Mouse (Mus musculus) CH12.LX (cell line): Measurements from ENCODE around the gene Macrod1. TPM values are rescaled to one million over a fixed set of nuclear protein-coding genes. Genes with fewer than 3 reads are reported as not detected.

Source experiments
- DNase-seq: peaks from one replicate; pipeline ENCODE4 v3.0.0-alpha.2; 2013; ENCODE audit errors: extremely low read depth
- H3K27ac ChIP-seq: 2 replicates; pipeline ENCODE4 v1.5.1; 2012; ENCODE audit warnings: low read depth, mild to moderate bottlenecking, control low read depth, moderate library complexity; ENCODE audit not compliant: insufficient read depth
- H3K27me3 ChIP-seq: replicated peaks from 2 replicates; pipeline ENCODE3; 2012; ENCODE audit warnings: inconsistent platforms
- H3K36me3 ChIP-seq, 2 experiments: replicated peaks in 1 of 2; 2 replicates each; pipeline versions ENCODE3 to v1.6.1; 2012; ENCODE audit warnings: inconsistent platforms in 1 of 2, low read length in 1 of 2, mild to moderate bottlenecking in 1 of 2, mixed read lengths in 1 of 2, moderate library complexity in 1 of 2; ENCODE audit not compliant: control insufficient read depth in 1 of 2, insufficient read depth in 1 of 2
- H3K4me1 ChIP-seq, 2 experiments: 2 replicates each; pipeline ENCODE4 v1.6.1; 2012; ENCODE audit warnings: inconsistent platforms in 1 of 2, moderate library complexity in 1 of 2; ENCODE audit not compliant: insufficient read depth in 2 of 2, control insufficient read depth in 1 of 2
- H3K4me2 ChIP-seq: 2 replicates; pipeline ENCODE4 v1.6.1; 2012; ENCODE audit warnings: low read depth, mild to moderate bottlenecking, control low read depth; ENCODE audit not compliant: poor library complexity, insufficient read depth, severe bottlenecking
- H3K4me3 ChIP-seq, 3 experiments: fragments of 150-350 bp in 1 of 3; sonication (generic) in 1 of 3; replicated peaks in 1 of 3; 2 replicates each; pipeline versions ENCODE3 to v1.5.1; 2011 to 2012; ENCODE audit warnings: low read depth in 2 of 3, low read length in 2 of 3, mild to moderate bottlenecking in 2 of 3, moderate library complexity in 2 of 3, control low read depth in 1 of 3, improper control_type of control experiment in 1 of 3, inconsistent platforms in 1 of 3, mixed read lengths in 1 of 3; ENCODE audit not compliant: poor library complexity in 1 of 3
- H3K79me2 ChIP-seq: replicated peaks from 2 replicates; pipeline ENCODE4 v1.6.1; 2012; ENCODE audit warnings: mild to moderate bottlenecking, moderate library complexity; ENCODE audit not compliant: control insufficient read depth, poor library complexity, insufficient read depth, severe bottlenecking; ENCODE audit errors: extremely low read depth
- H3K9ac ChIP-seq: 2 replicates; pipeline ENCODE4 v1.6.1; 2012; ENCODE audit warnings: low read depth, mild to moderate bottlenecking, control low read depth, moderate library complexity; ENCODE audit not compliant: insufficient read depth
- H3K9me3 ChIP-seq: replicated peaks from 2 replicates; pipeline ENCODE3; 2012; ENCODE audit warnings: low read length, inconsistent platforms, mixed read lengths
- BHLHE40 ChIP-seq: IDR thresholded peaks from 2 replicates; pipeline ENCODE4 v1.6.1; 2011; ENCODE audit warnings: mild to moderate bottlenecking, low read depth, low read length, improper control_type of control experiment
- CHD2 ChIP-seq: IDR thresholded peaks from 2 replicates; pipeline ENCODE4 v1.6.1; 2011; ENCODE audit warnings: low read length, improper control_type of control experiment
- ELF1 ChIP-seq: IDR thresholded peaks from 2 replicates; pipeline ENCODE4 v1.6.1; 2014; ENCODE audit warnings: low read depth, mild to moderate bottlenecking, inconsistent platforms, low read length, improper control_type of control experiment
- EP300 ChIP-seq: IDR thresholded peaks from 2 replicates; pipeline ENCODE4 v1.6.1; 2011; ENCODE audit warnings: low read length, improper control_type of control experiment
- GABPA ChIP-seq: IDR thresholded peaks from 2 replicates; pipeline ENCODE4 v1.6.1; 2012; ENCODE audit warnings: low read depth, low read length, improper control_type of control experiment, inconsistent platforms; ENCODE audit not compliant: insufficient replicate concordance
- HCFC1 ChIP-seq: IDR thresholded peaks from 2 replicates; pipeline ENCODE4 v1.6.1; 2012; ENCODE audit warnings: low read depth, mild to moderate bottlenecking, inconsistent platforms, low read length, improper control_type of control experiment
- IRF4 ChIP-seq: IDR thresholded peaks from 2 replicates; pipeline ENCODE4 v1.6.1; 2014; ENCODE audit warnings: low read depth, mild to moderate bottlenecking, inconsistent platforms, low read length, improper control_type of control experiment
- JUND ChIP-seq: conservative IDR thresholded peaks from 2 replicates; pipeline ENCODE4 v1.6.1; 2011; ENCODE audit warnings: low read depth, low read length, improper control_type of control experiment
- KAT2A ChIP-seq: IDR thresholded peaks from 2 replicates; pipeline ENCODE4 v1.6.1; 2012; ENCODE audit warnings: low read length, improper control_type of control experiment, inconsistent platforms; ENCODE audit not compliant: insufficient replicate concordance
- MAFK ChIP-seq: IDR thresholded peaks from 2 replicates; pipeline ENCODE4 v1.6.1; 2011; ENCODE audit warnings: low read length, improper control_type of control experiment; ENCODE audit not compliant: insufficient replicate concordance
- MAX ChIP-seq: IDR thresholded peaks from 2 replicates; pipeline ENCODE4 v1.6.1; 2011; ENCODE audit warnings: low read length, improper control_type of control experiment
- MAZ ChIP-seq: IDR thresholded peaks from 2 replicates; pipeline ENCODE4 v1.6.1; 2012; ENCODE audit warnings: low read depth, mild to moderate bottlenecking, inconsistent platforms, low read length, improper control_type of control experiment, moderate library complexity
- POLR2A ChIP-seq: IDR thresholded peaks from 2 replicates; pipeline ENCODE4 v1.6.1; 2011; ENCODE audit warnings: low read depth, mild to moderate bottlenecking, improper control_type of control experiment, low read length
- POLR2AphosphoS2 ChIP-seq: IDR thresholded peaks from 2 replicates; pipeline ENCODE4 v1.6.1; 2011; ENCODE audit warnings: low read depth, low read length, improper control_type of control experiment
- RAD21 ChIP-seq: IDR thresholded peaks from 2 replicates; pipeline ENCODE4 v1.6.1; 2011; ENCODE audit warnings: low read depth, mild to moderate bottlenecking, low read length, improper control_type of control experiment, moderate library complexity
- SIN3A ChIP-seq: IDR thresholded peaks from 2 replicates; pipeline ENCODE4 v1.6.1; 2012; ENCODE audit warnings: low read length, improper control_type of control experiment, inconsistent platforms
- SMC3 ChIP-seq: IDR thresholded peaks from 2 replicates; pipeline ENCODE4 v1.6.1; 2011; ENCODE audit warnings: low read depth, low read length, improper control_type of control experiment
- TCF12 ChIP-seq: IDR thresholded peaks from 2 replicates; pipeline ENCODE4 v1.6.1; 2014; ENCODE audit warnings: low read depth, mild to moderate bottlenecking, inconsistent platforms, low read length, improper control_type of control experiment
- USF2 ChIP-seq: conservative IDR thresholded peaks from 2 replicates; pipeline ENCODE4 v1.6.1; 2011; ENCODE audit warnings: low read depth, low read length, improper control_type of control experiment
- ZC3H11A ChIP-seq: IDR thresholded peaks from 2 replicates; pipeline ENCODE4 v1.6.1; 2012; ENCODE audit warnings: low read depth, mild to moderate bottlenecking, inconsistent platforms, low read length, improper control_type of control experiment
- ZMIZ1 ChIP-seq: IDR thresholded peaks from 2 replicates; pipeline ENCODE4 v1.6.1; 2012; ENCODE audit warnings: low read depth, mild to moderate bottlenecking, inconsistent platforms, low read length, improper control_type of control experiment
- ZNF384 ChIP-seq: IDR thresholded peaks from 2 replicates; pipeline ENCODE4 v1.6.1; 2012; ENCODE audit warnings: low read depth, low read length, improper control_type of control experiment, inconsistent platforms
- dilution Hi-C: fragments of 300-500 bp; cut with MboI; formaldehyde crosslinking; loops from 2 replicates; pipeline ENCODE4 v1.14.3; 2020; ENCODE audit warnings: low sequenced_read_pairs; ENCODE audit not compliant: extremely low pct_unique_long_range_greater_than_20kb, extremely low pct_ligation_motif_present
- in situ Hi-C: fragments of 300-500 bp; cut with MboI; formaldehyde crosslinking; loops from 3 replicates; pipeline ENCODE4 v1.14.3; 2019; ENCODE audit warnings: low sequenced_read_pairs, low pct_ligation_motif_present, low pct_unique_long_range_greater_than_20kb, mixed read lengths
- polyA plus RNA-seq: library from polyadenylated mRNA; unstranded; fragments of >175 nt; gene quantifications from 2 replicates; pipeline ENCODE4 v1.2.1, GENCODE M21; 2012; ENCODE audit warnings: low read depth; ENCODE audit not compliant: insufficient read length
- total RNA-seq, 2 experiments: library from RNA; depleted of rRNA; stranded (reverse); fragments of 300-350 nt in 1 of 2; fragments of >200 nt in 1 of 2; gene quantifications; 2 replicates each; pipeline ENCODE4 v1.2.3; 2012 to 2014

The Macrod1 gene
- total and polyA plus RNA-seq, 3 experiments, result 1.0 TPM; not detected in 2

GRCm38 (mm10) chr19:7191639-7192038, 135.0 kb downstream of the Macrod1 start:
- in situ Hi-C loops, result no loop called here
- Histone ChIP-seq H3K9me3 (no peaks in the 10 kb centered on the region), H3K79me2 (no peaks in the 10 kb centered on the region), H3K9ac (no peak overlapping the region), H3K4me1 (0 out of 4 replicates have a peak, but pooled peaks cover under 1 to 3% of the 10 kb centered on the region in 2 experiments), H3K4me2 (no peak overlapping the region), H3K27ac (no peak overlapping the region), H3K36me3 (peaks cover 4 to 13% of the 10 kb centered on the region in 2 experiments), H3K27me3 (peaks cover 28% of the 10 kb centered on the region), H3K4me3 (no peak overlapping the region)
- DNase-seq, result no peak
- dilution Hi-C loops, result no loop called here
- TF ChIP-seq USF2 (no peak), GABPA (no peak), ELF1 (no peak), ZMIZ1 (no peak), CHD2 (no peak), ZC3H11A (no peak), TCF12 (no peak), MAFK (no peak), MAZ (no peak), SMC3 (no peak), ZNF384 (no peak), KAT2A (no peak), MAX (no peak), IRF4 (no peak), POLR2AphosphoS2 (no peak), EP300 (no peak)

DNA sequence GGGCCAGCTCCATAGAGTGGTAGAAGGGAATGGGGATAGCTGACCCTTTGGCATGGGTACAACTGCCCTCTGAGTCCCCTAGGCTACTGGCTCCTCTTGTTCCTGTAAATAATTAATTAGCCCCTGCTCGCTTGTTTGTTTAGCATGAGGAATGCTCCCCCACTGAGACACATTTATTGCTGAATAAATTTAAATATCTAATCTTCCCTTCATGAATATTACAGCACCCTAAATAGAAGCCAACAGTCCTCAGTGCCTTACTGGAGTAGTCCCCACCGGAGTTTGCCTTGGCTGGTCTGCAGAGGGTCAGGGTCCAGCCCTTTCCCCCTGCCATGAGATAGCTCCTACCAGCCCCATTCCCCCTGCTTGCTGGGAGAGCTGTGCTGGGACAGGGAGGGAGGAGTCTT, 136.0 kb downstream of the Macrod1 start:
- dilution Hi-C loops, result no loop called here

More for the DNA sequence above, 136.0 kb downstream of the Macrod1 start:
- Histone ChIP-seq H3K9me3 (no peaks in the 10 kb centered on the region), H3K4me3 (no peak overlapping the region), H3K27ac (no peak overlapping the region), H3K79me2 (no peaks in the 10 kb centered on the region), H3K27me3 (peaks cover 22% of the 10 kb centered on the region), H3K4me1 (no peaks in the 10 kb centered on the region), H3K36me3 (peaks cover 13 to 22% of the 10 kb centered on the region in 2 experiments), H3K9ac (no peak overlapping the region), H3K4me2 (no peak overlapping the region)
- DNase-seq, result no peak
- TF ChIP-seq CHD2 (no peak), MAFK (no peak), HCFC1 (no peak), EP300 (no peak), POLR2A (no peak), JUND (no peak), MAZ (no peak), USF2 (no peak), ZNF384 (no peak), RAD21 (no peak), SIN3A (no peak), BHLHE40 (no peak), ELF1 (no peak)
- in situ Hi-C loops, result no loop called here
